Mouse (Mus musculus): ENCODE data around the gene Gm4177. TPM values are rescaled to one million over a fixed set of nuclear protein-coding genes. Genes with fewer than 3 reads are reported as not detected.
"Not testable (repeated sequence)": the region's sequence is repeated elsewhere in the genome, so short reads cannot be mapped to it uniquely, and the experiment has no call there.

Gene Gm4177
- not detected in 2 replicates for polyA plus RNA-seq (2015; fragmentation: Nextera tagmentation; extraction: Ambion mirVana)

DNA sequence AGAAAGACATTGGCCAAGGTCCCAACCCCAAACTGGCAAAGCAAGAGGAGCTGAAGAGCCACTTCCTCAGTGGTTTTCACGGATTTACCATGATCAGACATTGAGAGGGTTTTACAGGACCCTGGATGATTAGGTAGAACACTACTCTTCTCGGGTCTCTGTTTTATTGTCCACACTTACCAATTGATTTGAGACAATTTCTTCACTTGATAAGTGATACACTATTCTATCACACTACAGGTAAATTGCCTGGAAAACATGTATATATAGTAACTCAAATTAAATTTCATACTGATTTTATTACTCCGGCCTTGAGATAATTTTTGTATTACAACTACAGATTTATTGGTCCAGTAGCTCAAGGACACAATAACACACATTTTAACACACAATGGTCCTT, at the start of gene Gm4177:
Gene Gm4177, minus strand, starts transcription at position 101 of the 400 bp plus-strand sequence.
- not testable (repeated sequence) for ATAC-seq; H3K27ac ChIP-seq; H3K4me3 ChIP-seq; H3K36me3 ChIP-seq (ENCODE audit: poor library complexity, severe bottlenecking); H3K4me2 ChIP-seq; H3K9me3 ChIP-seq (replicated peaks); H3K4me1 ChIP-seq; H3K9ac ChIP-seq; H3K27me3 ChIP-seq
- WGBS = no CpG with 5 or more reads among the region's 3 CpGs

DNA sequence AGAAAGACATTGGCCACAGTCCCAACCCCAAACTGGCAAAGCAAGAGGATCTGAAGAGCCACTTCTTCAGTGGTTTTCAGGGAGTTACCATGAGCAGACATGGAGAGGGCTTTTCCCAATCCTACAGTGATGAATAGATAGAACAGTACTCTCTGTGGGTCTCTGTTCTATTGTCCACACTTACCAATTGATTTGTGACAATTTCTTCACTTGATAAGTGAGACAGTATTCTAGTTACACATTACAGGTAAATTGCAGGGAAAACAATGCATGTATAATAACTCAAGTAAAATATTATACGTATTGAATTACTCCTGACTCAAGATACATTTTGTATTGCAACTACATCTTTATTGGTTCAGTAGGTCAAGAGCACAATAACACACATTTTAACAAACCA, 47.6 kb upstream of the Gm4177 start, which contains the start of gene Gm5725:
Gene Gm5725, minus strand, starts transcription at position 101 of the 400 bp plus-strand sequence.
- H3K9ac ChIP-seq, ATAC-seq: not testable (repeated sequence)
- no CpG with 5 or more reads among the region's 1 CpGs for WGBS

DNA sequence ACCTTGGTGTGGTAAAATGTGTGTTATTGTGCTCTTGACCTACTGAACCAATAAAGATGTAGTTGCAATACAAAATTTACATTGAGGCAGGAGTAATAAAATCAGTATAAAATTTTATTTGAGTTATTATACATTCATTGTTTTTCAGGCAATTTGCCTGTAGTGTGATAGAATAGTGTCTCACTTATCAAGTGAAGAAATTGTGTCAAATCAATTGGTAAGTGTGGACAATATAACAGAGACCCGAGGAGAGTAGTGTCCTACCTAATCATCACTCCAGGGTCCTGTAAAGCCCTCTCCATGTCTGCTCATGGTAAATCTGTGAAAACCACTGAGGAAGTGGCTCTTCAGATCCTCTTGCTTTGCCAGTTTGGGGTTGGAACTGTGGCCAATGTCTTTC, 35.5 kb upstream of the Gm4177 start, which contains the start of gene Vmn1r135:
Gene Vmn1r135, plus strand, starts transcription at position 301 of the 400 bp plus-strand sequence.
- no CpG with 5 or more reads among the region's 1 CpGs for WGBS
- not testable (repeated sequence) for ATAC-seq, H3K9ac ChIP-seq

More for the DNA sequence above, 47.6 kb upstream of the Gm4177 start, which contains the start of gene Gm5725:
- not testable (repeated sequence) for H3K4me1 ChIP-seq; H3K4me2 ChIP-seq; H3K27me3 ChIP-seq; H3K9me3 ChIP-seq (replicated peaks); H3K36me3 ChIP-seq (ENCODE audit: poor library complexity, severe bottlenecking); H3K27ac ChIP-seq; H3K4me3 ChIP-seq

DNA sequence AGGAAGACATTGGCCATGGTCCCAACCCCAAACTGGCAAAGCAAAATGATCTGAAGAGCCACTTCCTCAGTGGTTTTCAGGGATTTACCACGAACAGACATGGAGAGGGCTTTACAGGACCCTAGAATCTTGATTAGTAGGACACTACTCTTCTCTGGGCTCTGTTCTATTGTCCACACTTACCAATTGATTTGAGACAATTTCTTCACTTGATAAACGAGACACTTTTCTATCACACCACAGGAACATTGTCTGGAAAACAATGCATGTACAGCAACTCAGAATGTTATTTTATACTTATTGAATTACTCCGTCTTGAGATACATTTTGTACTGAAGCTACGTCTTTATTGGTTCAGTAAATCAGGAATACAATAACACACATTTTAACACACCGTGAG, 35.2 kb downstream of the Gm4177 start, which contains the start of gene Gm4175:
Gene Gm4175, minus strand, starts transcription at position 101 of the 400 bp plus-strand sequence.
- H3K4me2 ChIP-seq; H3K9ac ChIP-seq; H3K4me3 ChIP-seq; H3K36me3 ChIP-seq (ENCODE audit: poor library complexity, severe bottlenecking); ATAC-seq; H3K4me1 ChIP-seq; H3K27ac ChIP-seq; H3K27me3 ChIP-seq; H3K9me3 ChIP-seq (replicated peaks): not testable (repeated sequence)
- WGBS = no CpG with 5 or more reads among the region's 5 CpGs

More for the DNA sequence above, 35.5 kb upstream of the Gm4177 start, which contains the start of gene Vmn1r135:
- H3K27me3 ChIP-seq; H3K4me1 ChIP-seq; H3K36me3 ChIP-seq (ENCODE audit: poor library complexity, severe bottlenecking); H3K4me3 ChIP-seq; H3K27ac ChIP-seq; H3K9me3 ChIP-seq (replicated peaks); H3K4me2 ChIP-seq: not testable (repeated sequence)

Other genes with a start within 250 kb of the Gm4177 start
- not detected in 2 replicates for gene Vmn1r132, start 182.6 kb downstream of the Gm4177 start, polyA plus RNA-seq (2015; fragmentation: Nextera tagmentation; extraction: Ambion mirVana)
- not detected in 2 replicates for gene Gm4175, start 35.3 kb downstream of the Gm4177 start, polyA plus RNA-seq (2015; fragmentation: Nextera tagmentation; extraction: Ambion mirVana)
- gene Vmn1r135, start 35.6 kb upstream of the Gm4177 start, polyA plus RNA-seq (2015; fragmentation: Nextera tagmentation; extraction: Ambion mirVana) = not detected in 2 replicates
- gene Gm5725, start 47.5 kb upstream of the Gm4177 start, polyA plus RNA-seq (2015; fragmentation: Nextera tagmentation; extraction: Ambion mirVana) = not detected in 2 replicates
- not detected in 2 replicates for gene Gm5891, start 124.6 kb upstream of the Gm4177 start, polyA plus RNA-seq (2015; fragmentation: Nextera tagmentation; extraction: Ambion mirVana)
- gene Vmn1r137, start 197.9 kb upstream of the Gm4177 start, polyA plus RNA-seq (2015; fragmentation: Nextera tagmentation; extraction: Ambion mirVana) = not detected in 2 replicates
- not detected in 2 replicates for gene Vmn1r138, start 232.2 kb upstream of the Gm4177 start, polyA plus RNA-seq (2015; fragmentation: Nextera tagmentation; extraction: Ambion mirVana)

Measured in forebrain, embryonic 13.5 days (tissue).